Mouse (Mus musculus): ENCODE measurements at regions not wholly inside any gene's neighbourhood (a gene's known extent, or its start where the extent isn't known, plus 50 kb on each side); places are given as distances from the start of the nearest gene placed in this dataset.

GRCm38 (mm10) chr1:60646174-60646573, 70.4 kb upstream of the Cd28 start:
- Histone ChIP-seq H3K4me3 (ENCODE audit: low read depth, low read length) (no peak overlapping the region), H3K36me3 (ENCODE audit: control insufficient read depth, insufficient read depth, low read length) (no peaks in the 10 kb centered on the region), H3K27me3 (ENCODE audit: control insufficient read depth, insufficient read depth, low read length) (no peaks in the 10 kb centered on the region), H3K27ac (ENCODE audit: insufficient read depth, low read depth, low read length) (no peak overlapping the region), H3K4me1 (ENCODE audit: control insufficient read depth, insufficient read depth, insufficient read length, low read length) (no peaks in the 10 kb centered on the region; the same call in 1 of the 2 replicates)
- 74% methylated on average over 5 of the region's 5 CpGs for WGBS
- no peak for TF ChIP-seq POLR2A (IDR thresholded peaks at IDR 0.05; ENCODE audit: low read depth, low read length)
- TF ChIP-seq CTCF (IDR thresholded peaks at IDR 0.05; ENCODE audit: extremely low read depth, insufficient read length, insufficient replicate concordance, low read depth, low read length), result no peak

- 96% methylated on average over 1 of the region's 1 CpGs for WGBS
- no peaks in the 10 kb centered on the region; the same call in 1 of the 2 replicates for H3K4me1 ChIP-seq (ENCODE audit: control insufficient read depth, insufficient read depth, insufficient read length, low read length)
- no peak overlapping the region for H3K27ac ChIP-seq (ENCODE audit: insufficient read depth, low read depth, low read length)
- H3K27me3 ChIP-seq (ENCODE audit: control insufficient read depth, insufficient read depth, low read length), result no peaks in the 10 kb centered on the region
- TF ChIP-seq POLR2A (IDR thresholded peaks at IDR 0.05; ENCODE audit: low read depth, low read length) (no peak), CTCF (IDR thresholded peaks at IDR 0.05; ENCODE audit: extremely low read depth, insufficient read length, insufficient replicate concordance, low read depth, low read length) (no peak)
- no peak overlapping the region for H3K4me3 ChIP-seq (ENCODE audit: low read depth, low read length)
- H3K36me3 ChIP-seq (ENCODE audit: control insufficient read depth, insufficient read depth, low read length), result no peaks in the 10 kb centered on the region
These were observed 71.4 kb upstream of the Cd28 start for GRCm38 (mm10) chr1:60645176-60645575.

- no peaks in the 10 kb centered on the region for H3K36me3 ChIP-seq (ENCODE audit: control insufficient read depth, insufficient read depth, low read length)
- no peaks in the 10 kb centered on the region; the same call in 1 of the 2 replicates for H3K4me1 ChIP-seq (ENCODE audit: control insufficient read depth, insufficient read depth, insufficient read length, low read length)
- no peaks in the 10 kb centered on the region for H3K27me3 ChIP-seq (ENCODE audit: control insufficient read depth, insufficient read depth, low read length)
- H3K27ac ChIP-seq (ENCODE audit: insufficient read depth, low read depth, low read length), result no peak overlapping the region
- WGBS, result 34% methylated on average over 3 of the region's 3 CpGs
- no peak overlapping the region for H3K4me3 ChIP-seq (ENCODE audit: low read depth, low read length)
- no peak for TF ChIP-seq POLR2A (IDR thresholded peaks at IDR 0.05; ENCODE audit: low read depth, low read length)
- no peak for TF ChIP-seq CTCF (IDR thresholded peaks at IDR 0.05; ENCODE audit: extremely low read depth, insufficient read length, insufficient replicate concordance, low read depth, low read length)
These were observed 73.8 kb upstream of the Cd28 start for GRCm38 (mm10) chr1:60642761-60643160.

GRCm38 (mm10) chr1:60642175-60642574, 74.4 kb upstream of the Cd28 start:
- Histone ChIP-seq H3K27me3 (ENCODE audit: control insufficient read depth, insufficient read depth, low read length) (no peaks in the 10 kb centered on the region), H3K4me3 (ENCODE audit: low read depth, low read length) (no peak overlapping the region), H3K4me1 (ENCODE audit: control insufficient read depth, insufficient read depth, insufficient read length, low read length) (no peaks in the 10 kb centered on the region; the same call in 1 of the 2 replicates), H3K27ac (ENCODE audit: insufficient read depth, low read depth, low read length) (no peak overlapping the region), H3K36me3 (ENCODE audit: control insufficient read depth, insufficient read depth, low read length) (no peaks in the 10 kb centered on the region)
- TF ChIP-seq CTCF (IDR thresholded peaks at IDR 0.05; ENCODE audit: extremely low read depth, insufficient read length, insufficient replicate concordance, low read depth, low read length), result no peak
- TF ChIP-seq POLR2A (IDR thresholded peaks at IDR 0.05; ENCODE audit: low read depth, low read length), result no peak
- WGBS, result 23% methylated on average over 2 of the region's 2 CpGs

- TF ChIP-seq POLR2A (IDR thresholded peaks at IDR 0.05; ENCODE audit: low read depth, low read length) (no peak), CTCF (IDR thresholded peaks at IDR 0.05; ENCODE audit: extremely low read depth, insufficient read length, insufficient replicate concordance, low read depth, low read length) (no peak)
- no peaks in the 10 kb centered on the region for H3K27me3 ChIP-seq (ENCODE audit: control insufficient read depth, insufficient read depth, low read length)
- 17% methylated on average over 7 of the region's 7 CpGs for WGBS
- H3K4me3 ChIP-seq (ENCODE audit: low read depth, low read length), result no peak overlapping the region
- no peaks in the 10 kb centered on the region; the same call in 1 of the 2 replicates for H3K4me1 ChIP-seq (ENCODE audit: control insufficient read depth, insufficient read depth, insufficient read length, low read length)
- H3K27ac ChIP-seq (ENCODE audit: insufficient read depth, low read depth, low read length), result peak overlapping the region; percentile 54; the same call in 1 of the 2 replicates
- H3K36me3 ChIP-seq (ENCODE audit: control insufficient read depth, insufficient read depth, low read length), result no peaks in the 10 kb centered on the region
These were observed 74.4 kb upstream of the Raph1 start for GRCm38 (mm10) chr1:60641324-60641764.

GRCm38 (mm10) chr1:60639536-60639935, 72.6 kb upstream of the Raph1 start:
- no peak overlapping the region for H3K4me3 ChIP-seq (ENCODE audit: low read depth, low read length)
- H3K4me1 ChIP-seq (ENCODE audit: control insufficient read depth, insufficient read depth, insufficient read length, low read length), result no peaks in the 10 kb centered on the region; the same call in 1 of the 2 replicates
- 86% methylated on average over 2 of the region's 2 CpGs for WGBS
- H3K36me3 ChIP-seq (ENCODE audit: control insufficient read depth, insufficient read depth, low read length), result no peaks in the 10 kb centered on the region
- H3K27me3 ChIP-seq (ENCODE audit: control insufficient read depth, insufficient read depth, low read length), result no peaks in the 10 kb centered on the region
- TF ChIP-seq POLR2A (IDR thresholded peaks at IDR 0.05; ENCODE audit: low read depth, low read length) (no peak), CTCF (IDR thresholded peaks at IDR 0.05; ENCODE audit: extremely low read depth, insufficient read length, insufficient replicate concordance, low read depth, low read length) (no peak)
- H3K27ac ChIP-seq (ENCODE audit: insufficient read depth, low read depth, low read length), result no peak overlapping the region

GRCm38 (mm10) chr1:60639059-60639458, 72.2 kb upstream of the Raph1 start:
- H3K4me1 ChIP-seq (ENCODE audit: control insufficient read depth, insufficient read depth, insufficient read length, low read length), result no peaks in the 10 kb centered on the region; the same call in 1 of the 2 replicates
- H3K27ac ChIP-seq (ENCODE audit: insufficient read depth, low read depth, low read length), result no peak overlapping the region
- no peak overlapping the region for H3K4me3 ChIP-seq (ENCODE audit: low read depth, low read length)
- no peak for TF ChIP-seq POLR2A (IDR thresholded peaks at IDR 0.05; ENCODE audit: low read depth, low read length)
- no peak for TF ChIP-seq CTCF (IDR thresholded peaks at IDR 0.05; ENCODE audit: extremely low read depth, insufficient read length, insufficient replicate concordance, low read depth, low read length)
- WGBS, result 84% methylated on average over 2 of the region's 2 CpGs
- no peaks in the 10 kb centered on the region for H3K36me3 ChIP-seq (ENCODE audit: control insufficient read depth, insufficient read depth, low read length)
- H3K27me3 ChIP-seq (ENCODE audit: control insufficient read depth, insufficient read depth, low read length), result no peaks in the 10 kb centered on the region
